In genomic region chr8:35205536-35205935, GRCm38 (mm10) we compare ENCODE assay signal across 8 mouse cellular contexts.
DNase-seq lines count a peak whose midpoint lies in the region; ATAC-seq lines count a peak whose summit lies in the region.

No protein-coding gene starts in this region.

- peak; percentile 19 for DNase-seq in right cerebral cortex, postnatal 4 days
- DNase-seq in right cerebral cortex, adult 18-20 months: no peak
- peak; percentile 9 for DNase-seq in c-Kit-positive CD71-positive TER-119-negative erythroid progenitor cells, embryonic 14.5 days (ENCODE audit: low read depth)
- peak; percentile 44 for DNase-seq in gastrocnemius, postnatal 10 days
- peak; percentile 54 for DNase-seq in kidney, adult 18-20 months
- peak; percentile 32 to 56 for DNase-seq in lung, adult 18-20 months
- DNase-seq in retina, embryonic 14.5 days (ENCODE audit: low spot score): peak; percentile 57

- ATAC-seq in inflammation-experienced regulatory T-cells, adult 6 months: no peak
